Mouse (Mus musculus) heart, postnatal 0 days (tissue): ENCODE measurements around the gene Rptor.

Source experiments
- CTCF ChIP-seq: IDR thresholded peaks from 2 replicates; pipeline ENCODE4 v1.5.1; 2016; ENCODE audit warnings: antibody characterized with exemption, control low read depth, low read depth
- EP300 ChIP-seq: IDR thresholded peaks from 2 replicates; pipeline ENCODE4 v1.6.1; 2016; ENCODE audit warnings: antibody characterized with exemption, low read depth

DNA sequence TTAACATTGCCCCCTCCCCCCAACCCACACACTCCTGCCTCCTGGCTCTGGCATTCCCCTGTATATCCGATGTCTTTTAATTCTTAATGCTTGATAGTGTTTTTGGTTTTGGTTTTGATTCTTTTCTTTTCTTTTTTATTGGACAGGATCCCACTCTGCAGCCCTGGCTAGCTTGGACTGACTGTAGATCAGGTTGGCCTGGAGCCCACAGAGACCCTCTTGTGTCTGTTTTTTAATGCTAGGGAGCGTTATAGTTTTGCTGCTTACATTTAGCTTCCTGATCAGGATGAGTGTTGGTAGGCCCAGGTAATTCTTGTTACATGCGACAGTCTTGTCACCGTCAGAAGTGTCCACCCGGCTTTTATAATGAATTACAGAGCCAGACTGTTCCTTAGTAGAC, 27.6 kb downstream of the Rptor start:
- TF ChIP-seq CTCF (no peak), EP300 (no peak)
